Mouse (Mus musculus): ENCODE results near the gene Zfp2.

Zfp2 gene

GRCm38 (mm10) chr11:50915671-50916320 lies at the start of gene Zfp2:
Zfp2 (minus strand) TSS chr11:50916165.
- in situ Hi-C loops (cut with MboI, MseI): no loop called here

GRCm38 (mm10) chr11:50964886-50965285 lies 48.9 kb upstream of the Zfp2 start:
- in situ Hi-C loops (cut with MboI, MseI): no loop called here

- in situ Hi-C loops (cut with MboI, MseI): loop anchor here in 1 of 2 experiments (10.0 kb wide), 1 partner anchor 1629 kb away; the partner anchor contains the start of gene Olfr1391
These were observed 37.7 kb upstream of the Zfp2 start, which contains the start of gene Prop1 for GRCm38 (mm10) chr11:50953665-50954064. Prop1 (minus strand) TSS chr11:50953765.

GRCm38 (mm10) chr11:50952290-50952689 lies 36.3 kb upstream of the Zfp2 start:
- in situ Hi-C loops (cut with MboI, MseI): loop anchor here in 1 of 2 experiments (10.0 kb wide), 1 partner anchor 1627 kb away; the partner anchor contains the start of gene Olfr1391

- in situ Hi-C loops (cut with MboI, MseI): loop anchor here (5.0 to 10.0 kb wide), 2 partner anchors 89 to 591 kb away; no protein-coding TSS in a partner anchor
These were observed 27.5 kb upstream of the Zfp2 start, which contains the start of gene 4933414I15Rik for GRCm38 (mm10) chr11:50943506-50943905. 4933414I15Rik (minus strand) TSS chr11:50943765.

- in situ Hi-C loops (cut with MboI, MseI): loop anchor here (5.0 to 10.0 kb wide), 2 partner anchors 90 to 592 kb away; no protein-coding TSS in a partner anchor
These were observed 26.4 kb upstream of the Zfp2 start for GRCm38 (mm10) chr11:50942386-50942785.

GRCm38 (mm10) chr11:50939621-50940366 lies 23.8 kb upstream of the Zfp2 start:
- in situ Hi-C loops (cut with MboI, MseI): loop anchor here (5.0 to 10.0 kb wide), 2 partner anchors 93 to 595 kb away; no protein-coding TSS in a partner anchor

- in situ Hi-C loops (cut with MboI, MseI): no loop called here
These were observed 22.5 kb upstream of the Zfp2 start for GRCm38 (mm10) chr11:50938435-50938834.

GRCm38 (mm10) chr11:50932040-50932439 lies 16.1 kb upstream of the Zfp2 start:
- in situ Hi-C loops (cut with MboI, MseI): no loop called here

- in situ Hi-C loops (cut with MboI, MseI): no loop called here
These were observed 15.5 kb upstream of the Zfp2 start, which contains the start of gene Zfp354b for GRCm38 (mm10) chr11:50931451-50931866. Zfp354b (minus strand) TSS chr11:50931633.

- in situ Hi-C loops (cut with MboI, MseI): no loop called here
These were observed 15.1 kb upstream of the Zfp2 start for GRCm38 (mm10) chr11:50931021-50931420.

- in situ Hi-C loops (cut with MboI, MseI): no loop called here
These were observed 14.6 kb upstream of the Zfp2 start for GRCm38 (mm10) chr11:50930469-50931014.

GRCm38 (mm10) chr11:50914461-50914860 lies 1.5 kb downstream of the Zfp2 start:
- in situ Hi-C loops (cut with MboI, MseI): loop anchor here in 1 of 2 experiments (5.0 kb wide), 1 partner anchor 92 kb away; no protein-coding TSS in a partner anchor

GRCm38 (mm10) chr11:50913301-50913700 lies 2.7 kb downstream of the Zfp2 start:
- in situ Hi-C loops (cut with MboI, MseI): loop anchor here in 1 of 2 experiments (5.0 kb wide), 1 partner anchor 91 kb away; no protein-coding TSS in a partner anchor

- in situ Hi-C loops (cut with MboI, MseI): no loop called here
These were observed 7.8 kb downstream of the Zfp2 start for GRCm38 (mm10) chr11:50908136-50908535.

GRCm38 (mm10) chr11:50897359-50897758 lies 18.6 kb downstream of the Zfp2 start:
- in situ Hi-C loops (cut with MboI, MseI): no loop called here

GRCm38 (mm10) chr11:50892441-50892840 lies 23.5 kb downstream of the Zfp2 start:
- in situ Hi-C loops (cut with MboI, MseI): no loop called here

GRCm38 (mm10) chr11:50887390-50888128 lies 28.4 kb downstream of the Zfp2 start, which contains the start of gene Zfp454:
Zfp454 (minus strand) TSS chr11:50887651.
- in situ Hi-C loops (cut with MboI, MseI): no loop called here

GRCm38 (mm10) chr11:50886933-50887293 lies 29.1 kb downstream of the Zfp2 start:
- in situ Hi-C loops (cut with MboI, MseI): no loop called here

GRCm38 (mm10) chr11:50886231-50886932 lies 29.6 kb downstream of the Zfp2 start:
- in situ Hi-C loops (cut with MboI, MseI): no loop called here

Measured in T-helper 17 cell (primary cell).